Mouse (Mus musculus): ENCODE measurements around the gene Olfr1214.
"Not testable (repeated sequence)": the region's sequence is repeated elsewhere in the genome, so short reads cannot be mapped to it uniquely, and the experiment has no call there.

Olfr1214 gene

GRCm38 (mm10) chr2:88992553-88992952, at the start of gene Olfr1214:
Olfr1214 (minus strand) TSS chr2:88992653.
- no peak for DNase-seq

GRCm38 (mm10) chr2:89031965-89032364, 39.5 kb upstream of the Olfr1214 start, which contains the start of gene Olfr1217:
Olfr1217 (minus strand) TSS chr2:89032065.
- DNase-seq, result no peak

- DNase-seq, result not testable (repeated sequence)
Observed at GRCm38 (mm10) chr2:89021436-89021835, 29.0 kb upstream of the Olfr1214 start.

GRCm38 (mm10) chr2:89018240-89018639, 25.8 kb upstream of the Olfr1214 start, which contains the start of gene Olfr1216:
Olfr1216 (minus strand) TSS chr2:89018340.
- DNase-seq, result no peak

GRCm38 (mm10) chr2:89006873-89007272, 14.4 kb upstream of the Olfr1214 start, which contains the start of gene Olfr1215:
Olfr1215 (minus strand) TSS chr2:89006973.
- DNase-seq, result no peak

- DNase-seq, result no peak
Observed at GRCm38 (mm10) chr2:88980181-88980580, 12.3 kb downstream of the Olfr1214 start, which contains the start of gene Gm13762. Gm13762 (minus strand) TSS chr2:88980281.

- no peak for DNase-seq
Observed at GRCm38 (mm10) chr2:88953669-88954068, 38.8 kb downstream of the Olfr1214 start, which contains the start of gene Olfr1212. Olfr1212 (plus strand) TSS chr2:88953969.

GRCm38 (mm10) chr2:88938011-88938410, 54.4 kb downstream of the Olfr1214 start, which contains the start of gene Olfr1211:
Olfr1211 (minus strand) TSS chr2:88938111.
- DNase-seq, result no peak
